Mouse (Mus musculus): ENCODE results near the gene Wdcp.
"Not testable (repeated sequence)": the region's sequence is repeated elsewhere in the genome, so short reads cannot be mapped to it uniquely, and the experiment has no call there.

Wdcp gene

DNA sequence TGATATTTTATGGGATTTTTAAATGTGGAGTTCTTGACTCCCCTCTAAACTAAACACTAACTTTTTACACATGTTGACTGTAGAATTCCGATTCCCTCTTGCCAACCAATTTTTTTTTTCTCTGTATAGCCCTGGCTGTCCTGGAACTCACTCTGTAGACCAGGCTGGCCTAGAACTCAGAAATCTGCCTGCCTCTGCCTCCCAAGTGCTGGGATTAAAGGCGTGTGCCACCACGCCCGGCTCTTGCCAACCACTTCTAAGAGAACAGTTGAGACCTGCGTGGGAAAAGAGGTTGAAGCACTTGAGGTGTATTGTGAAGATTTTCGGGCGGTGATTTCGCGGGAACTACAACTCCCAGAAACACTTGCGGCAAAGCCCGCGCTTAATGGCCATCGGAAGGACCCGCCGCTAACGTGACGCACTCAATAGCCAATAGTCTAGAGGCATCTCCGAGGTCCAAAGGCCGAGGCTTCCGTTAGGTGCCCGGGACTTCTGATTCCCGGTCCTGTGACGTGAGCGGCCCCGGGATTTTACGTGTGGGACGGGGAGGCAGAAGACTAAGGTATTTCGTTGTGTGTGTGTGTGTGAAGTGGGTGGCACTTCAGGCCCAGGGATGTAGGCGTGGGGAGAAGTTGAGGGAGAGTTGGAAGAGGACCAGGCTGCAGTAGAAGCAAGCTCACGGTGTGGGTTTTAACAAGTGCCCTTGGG, at the start of gene Wdcp:
TSS of gene Wdcp (plus strand) at position 414 of the 708 bp plus-strand sequence.
- DNase-seq (ENCODE audit: low spot score) = peak; percentile 89

DNA sequence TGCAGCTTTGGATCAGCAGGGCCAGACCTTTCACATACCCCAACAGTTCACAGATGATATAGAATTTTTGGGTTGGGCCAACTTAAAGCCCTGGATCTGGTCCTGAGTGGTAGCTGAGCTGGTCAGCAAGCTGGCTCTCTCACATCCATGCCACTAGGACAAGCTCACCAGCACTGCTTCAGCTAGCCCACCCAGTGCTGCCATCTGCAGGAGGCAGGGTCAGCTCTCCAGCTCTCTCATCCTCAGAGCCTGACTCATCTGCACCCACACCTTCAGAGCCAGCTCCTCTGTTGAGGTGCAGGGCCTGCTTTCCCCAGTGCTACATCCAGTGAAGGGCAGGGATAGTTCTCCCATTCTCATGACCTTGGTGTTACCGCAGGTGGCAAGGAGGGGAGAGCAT, 49.4 kb upstream of the Wdcp start:
- no peak for DNase-seq (ENCODE audit: low spot score)

DNA sequence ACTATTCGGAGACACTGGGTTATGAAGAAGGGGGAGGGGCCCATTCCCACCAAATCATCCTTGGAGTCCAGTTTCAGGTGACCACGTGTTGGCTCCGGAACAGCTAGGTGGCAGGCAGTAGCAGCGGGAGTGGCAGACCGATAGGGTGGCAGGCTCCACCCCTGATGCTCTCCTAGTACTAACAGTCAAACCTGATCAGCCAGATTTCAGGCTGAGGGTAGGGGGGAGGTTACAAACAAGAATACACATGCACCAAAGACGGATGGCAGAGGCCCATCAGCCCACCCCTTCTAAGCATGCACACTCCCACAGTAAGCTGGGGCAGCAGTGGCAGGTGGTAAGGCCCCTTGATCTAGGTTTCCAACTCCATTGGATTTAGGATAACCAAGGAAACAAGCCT, 45.6 kb upstream of the Wdcp start:
- not testable (repeated sequence) for DNase-seq (ENCODE audit: low spot score)

DNA sequence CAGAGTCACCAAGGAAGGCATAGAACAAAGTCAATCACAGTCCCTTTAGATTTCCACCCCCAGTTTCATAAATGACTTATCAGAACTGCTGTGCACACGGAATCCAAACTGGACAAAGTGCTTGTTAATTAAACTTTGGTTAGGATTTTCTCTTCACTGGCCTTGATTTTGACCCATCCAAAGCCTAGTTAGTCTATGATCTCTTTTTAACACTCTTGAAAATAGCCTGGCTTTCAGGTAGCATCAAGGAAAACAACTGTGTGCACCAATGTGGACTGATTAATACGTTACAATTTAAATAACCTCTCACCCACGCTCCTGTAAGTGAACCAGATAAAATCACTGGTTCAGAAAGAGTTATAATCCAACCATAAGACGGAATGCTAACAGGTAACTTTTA, 32.1 kb upstream of the Wdcp start:
- no peak for DNase-seq (ENCODE audit: low spot score)

DNA sequence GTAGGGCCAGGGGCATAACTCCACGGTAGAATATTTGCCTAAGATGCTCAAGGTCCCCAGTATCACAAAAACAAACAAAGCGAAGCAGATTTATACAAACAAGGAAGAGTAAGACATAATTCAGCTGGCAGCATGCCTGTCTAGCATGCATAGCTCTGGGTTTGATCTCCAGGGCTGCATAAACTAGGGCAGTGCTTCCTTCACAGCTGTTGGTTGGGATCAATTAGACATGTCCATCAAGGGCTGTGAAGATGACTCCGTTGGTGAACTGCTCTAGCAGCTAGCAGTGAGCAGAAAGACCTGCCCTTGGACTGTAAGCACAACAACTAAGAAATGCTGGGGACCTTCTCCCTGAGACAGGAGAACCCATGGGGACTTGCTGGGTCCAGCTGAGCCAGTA, 31.4 kb upstream of the Wdcp start:
- DNase-seq (ENCODE audit: low spot score) = no peak

DNA sequence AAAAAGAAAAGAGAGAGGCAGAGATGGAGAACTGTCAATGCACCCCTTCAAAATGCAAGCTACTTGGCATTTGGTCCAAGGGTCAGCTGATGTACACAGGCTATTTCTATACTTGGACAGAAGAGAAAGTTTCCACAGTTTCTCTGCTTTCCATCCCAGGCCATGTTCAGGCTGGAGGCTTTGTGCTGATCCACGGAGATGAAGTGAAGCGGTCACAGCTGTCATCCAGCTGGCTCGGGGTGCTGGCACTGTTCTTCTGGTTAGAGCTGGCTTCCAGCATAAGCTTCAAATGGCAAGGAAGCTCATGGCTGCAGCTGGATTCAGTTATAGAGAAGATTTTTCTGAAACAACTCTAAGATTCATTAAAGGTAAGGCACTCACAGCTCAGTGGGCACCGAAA, 29.5 kb upstream of the Wdcp start:
- no peak for DNase-seq (ENCODE audit: low spot score)

DNA sequence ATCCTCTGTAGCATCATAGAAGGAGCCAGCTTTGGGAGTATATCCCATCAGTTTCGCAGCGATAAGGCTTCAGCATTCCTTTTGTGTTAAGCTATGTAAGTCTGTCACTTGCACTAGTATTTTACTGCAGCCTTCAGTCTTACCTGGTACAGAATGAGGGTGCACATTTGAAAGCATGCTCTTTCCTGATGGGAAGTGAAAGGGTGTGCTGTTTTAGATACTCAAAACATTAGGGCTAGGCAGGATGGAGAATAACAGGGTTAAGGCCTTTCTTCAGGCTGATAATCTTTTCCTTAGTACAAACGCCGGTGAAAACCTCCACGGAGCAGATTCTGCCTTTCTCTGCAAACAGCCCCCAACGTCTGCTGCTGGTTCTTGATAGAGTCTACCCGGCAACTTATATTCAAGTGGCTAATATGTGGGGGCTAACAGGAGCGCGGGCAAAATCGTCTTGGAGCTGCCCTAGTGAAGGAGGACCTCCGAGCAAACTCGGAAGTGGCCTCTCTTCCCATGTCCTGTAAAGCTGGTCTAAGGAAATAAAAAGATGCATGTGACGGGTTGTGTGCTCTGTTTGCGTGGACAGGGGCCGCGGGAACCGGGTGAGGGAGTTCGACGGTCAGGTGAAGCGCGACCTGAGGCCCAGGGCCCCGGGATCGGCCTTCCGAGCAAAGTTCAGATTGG, 26.3 kb upstream of the Wdcp start:
- DNase-seq (ENCODE audit: low spot score) = no peak

DNA sequence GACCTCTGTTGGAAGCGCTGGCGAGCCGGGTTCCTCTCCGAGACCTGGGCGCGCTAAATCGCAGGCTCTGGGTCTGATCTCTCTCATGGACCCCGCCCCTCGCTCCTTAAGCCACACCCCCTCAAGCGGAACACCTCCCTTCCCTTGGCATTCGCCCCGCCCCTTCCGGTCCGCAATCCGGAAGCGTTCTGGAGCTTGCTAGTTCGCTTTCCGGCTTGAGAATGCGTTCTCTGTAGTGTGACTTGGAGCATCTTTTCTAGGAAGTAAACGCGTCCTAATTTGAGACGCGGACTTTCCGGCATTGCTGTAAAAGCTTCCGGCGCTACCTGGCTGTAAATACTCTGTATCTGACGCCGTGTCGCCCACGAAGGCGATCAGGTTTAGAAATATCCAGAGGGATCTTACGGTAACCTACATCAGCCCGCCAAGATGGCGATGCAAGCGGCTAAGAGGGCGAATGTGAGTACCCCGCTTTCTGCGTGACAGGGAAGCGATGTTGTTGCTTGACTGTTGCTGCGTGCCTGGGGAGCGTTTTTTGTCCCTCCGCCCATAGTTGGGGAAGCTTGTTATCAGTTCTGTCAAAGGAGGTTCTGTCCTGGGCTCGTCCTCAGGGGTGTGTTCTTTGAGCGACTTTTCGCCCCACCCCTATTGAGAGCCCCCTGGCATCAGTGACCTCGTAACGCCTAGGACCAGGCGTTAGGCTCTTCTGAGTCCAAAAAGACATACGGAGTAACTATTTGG, 25.6 kb upstream of the Wdcp start, which contains the start of gene Sf3b6:
TSS of gene Sf3b6 (plus strand) at position 184 of the 741 bp plus-strand sequence.
- peak; percentile 98 for DNase-seq (ENCODE audit: low spot score)

DNA sequence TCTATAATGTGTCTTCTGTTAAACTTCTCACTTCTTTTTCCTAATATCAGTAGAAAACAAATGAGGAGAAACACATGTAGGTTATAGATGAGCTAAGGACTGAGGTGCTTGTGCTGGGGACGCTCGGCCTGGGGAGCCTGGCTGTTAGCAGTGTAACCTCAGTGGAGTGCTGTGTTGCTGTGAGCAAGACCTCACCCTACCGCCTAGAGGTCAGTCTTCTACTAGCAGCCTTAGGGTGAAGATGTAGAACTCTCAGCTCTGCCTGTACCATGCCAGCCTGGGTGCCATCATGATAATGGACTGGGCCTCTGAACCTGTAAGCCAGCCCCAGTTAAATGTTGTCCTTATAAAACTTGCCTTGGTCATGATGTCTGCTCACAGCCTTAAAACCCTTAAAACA, 15.8 kb upstream of the Wdcp start:
- DNase-seq (ENCODE audit: low spot score) = no peak

DNA sequence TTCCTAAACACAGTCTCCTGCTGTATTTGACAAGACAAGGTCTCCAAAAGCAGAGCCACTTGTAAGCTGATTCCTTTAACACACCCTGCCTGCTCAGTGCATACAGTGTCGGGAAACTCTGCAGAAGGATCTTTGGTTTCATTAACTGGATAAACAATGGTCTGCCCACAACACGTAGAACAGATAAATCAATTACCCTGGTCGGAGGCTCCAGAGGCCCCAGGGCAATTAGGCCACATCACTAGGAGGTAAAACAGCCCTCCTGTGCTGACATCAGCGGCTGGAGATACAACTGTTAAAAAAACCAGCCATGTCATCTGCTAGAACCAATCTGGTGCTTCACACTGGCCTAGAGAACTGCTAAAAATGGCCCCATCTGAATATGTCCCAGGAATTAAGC, 6.1 kb upstream of the Wdcp start:
- no peak for DNase-seq (ENCODE audit: low spot score)

DNA sequence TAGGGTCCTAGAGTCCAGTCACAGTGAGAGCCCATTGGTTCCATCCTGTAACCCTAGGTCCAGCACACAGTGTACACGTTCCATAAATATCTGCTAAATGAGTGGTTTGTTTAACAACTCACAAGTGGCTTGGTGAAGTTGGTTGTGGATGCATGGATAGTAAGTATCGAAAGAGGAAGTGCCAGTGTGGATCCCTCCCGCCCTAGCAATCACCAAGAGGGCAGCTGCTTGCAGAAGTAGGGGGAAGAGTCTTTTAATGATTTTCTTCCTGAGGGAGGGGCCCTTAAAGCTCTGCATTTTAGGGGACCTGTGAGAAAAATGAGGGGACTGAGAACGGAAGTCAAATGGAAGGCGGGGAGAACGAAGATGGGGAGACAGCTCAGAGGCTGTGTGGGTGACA, 3.1 kb upstream of the Wdcp start:
- no peak for DNase-seq (ENCODE audit: low spot score)

DNA sequence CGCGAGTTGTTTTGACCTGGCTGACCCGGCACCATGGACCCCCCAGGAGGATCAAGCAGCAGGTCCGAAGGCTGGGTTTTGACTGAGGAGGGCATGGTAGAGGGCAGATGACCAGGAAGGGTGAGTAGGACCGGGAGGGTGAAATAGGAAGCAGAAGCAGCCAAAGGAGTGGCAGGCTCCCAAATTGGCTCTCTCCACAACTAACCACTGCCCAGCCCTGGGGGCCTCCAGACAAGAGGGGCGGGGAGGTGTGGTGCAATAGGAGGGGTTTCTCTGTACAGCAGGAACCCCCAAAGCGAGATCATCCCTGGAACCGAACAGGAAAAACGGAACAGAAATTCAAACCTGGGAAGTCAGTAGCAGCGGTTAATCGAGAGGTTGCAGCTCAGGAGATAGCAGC, 2.4 kb upstream of the Wdcp start:
- no peak for DNase-seq (ENCODE audit: low spot score)

DNA sequence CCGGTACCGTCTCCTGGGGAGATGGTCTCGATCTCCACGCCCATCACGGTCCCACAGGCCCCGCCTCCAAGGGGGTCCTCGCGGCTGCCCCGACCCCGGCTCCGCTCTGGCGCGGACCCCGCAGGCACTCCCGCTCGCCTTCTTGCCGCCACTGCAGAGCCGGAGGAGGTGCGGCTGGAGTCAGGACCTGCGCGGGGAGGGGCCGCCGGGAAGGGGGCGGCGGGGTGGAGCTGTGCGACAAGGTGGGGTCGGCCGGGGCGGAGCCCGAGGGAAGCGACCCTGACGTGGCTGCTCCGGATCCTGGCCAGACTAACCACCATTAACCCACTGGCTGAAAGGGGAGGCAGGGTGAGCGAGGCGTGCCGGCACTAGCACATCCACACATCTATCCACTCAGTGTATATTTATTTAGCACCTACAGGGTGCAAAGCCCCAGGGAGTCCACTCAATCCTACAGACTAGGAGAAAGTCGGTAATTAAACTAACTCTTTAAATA, 1.7 kb upstream of the Wdcp start, which contains the start of gene Fkbp1b:
TSS of gene Fkbp1b (minus strand) at position 200 of the 496 bp plus-strand sequence.
- DNase-seq (ENCODE audit: low spot score) = peak; percentile 86

DNA sequence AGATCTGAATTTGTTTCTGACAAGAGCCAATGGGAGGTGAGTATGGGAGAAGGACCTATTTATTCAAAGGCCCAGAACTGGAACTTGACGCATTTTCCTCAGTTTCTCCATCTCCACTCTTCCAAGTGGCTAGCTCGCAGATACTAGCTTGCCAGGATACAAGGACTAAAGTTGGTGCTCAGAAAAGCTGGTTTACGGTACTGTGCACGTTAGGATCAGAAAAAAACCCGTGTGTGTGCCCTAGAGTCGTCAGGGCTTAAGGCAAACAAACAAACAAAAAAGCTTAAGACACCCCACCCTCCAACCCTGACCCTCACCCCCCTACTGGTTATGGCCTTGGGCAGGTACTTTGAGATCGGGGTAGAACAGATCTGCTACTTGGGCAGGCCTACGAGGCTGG, 647 bp upstream of the Wdcp start:
- DNase-seq (ENCODE audit: low spot score) = no peak

DNA sequence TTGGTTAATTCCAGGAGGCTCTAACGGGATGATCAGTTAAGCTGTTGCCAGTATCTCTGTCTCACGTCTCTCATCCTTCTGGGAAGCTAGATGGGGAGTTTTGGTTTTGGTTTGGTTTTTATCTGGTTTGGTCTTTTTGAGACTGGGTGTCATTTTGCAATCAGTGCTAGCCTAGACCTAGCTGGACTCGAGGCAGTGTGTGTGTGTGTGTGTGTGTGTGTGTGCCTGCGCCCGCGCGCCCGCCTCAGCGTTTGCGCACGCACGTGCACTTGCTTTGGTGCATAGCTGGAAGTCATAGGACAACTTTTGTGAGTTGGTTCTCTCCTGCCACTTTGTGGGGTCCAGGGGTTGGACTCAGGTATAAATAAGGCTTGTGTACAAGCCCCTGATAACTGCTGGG, 638 bp downstream of the Wdcp start:
- DNase-seq (ENCODE audit: low spot score) = peak; percentile 61

DNA sequence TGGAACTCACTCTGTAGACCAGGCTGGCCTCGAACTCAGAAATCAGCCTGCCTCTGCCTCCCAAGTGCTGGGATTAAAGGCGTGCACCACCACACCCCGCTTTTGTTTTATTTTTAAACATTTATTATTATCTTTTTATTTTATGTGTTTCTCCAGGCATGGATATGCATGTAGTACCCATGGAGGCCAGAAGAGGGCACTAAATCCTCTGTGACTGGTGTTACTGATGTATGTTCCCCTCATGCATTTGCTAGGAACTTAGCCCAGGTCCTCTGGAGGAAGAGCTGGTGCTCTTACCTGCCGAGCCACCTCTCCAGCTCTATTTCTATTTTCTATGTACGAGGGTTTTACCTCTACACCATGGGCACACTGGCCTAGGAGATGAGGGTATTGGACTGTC, 13.1 kb downstream of the Wdcp start:
- DNase-seq (ENCODE audit: low spot score) = no peak

DNA sequence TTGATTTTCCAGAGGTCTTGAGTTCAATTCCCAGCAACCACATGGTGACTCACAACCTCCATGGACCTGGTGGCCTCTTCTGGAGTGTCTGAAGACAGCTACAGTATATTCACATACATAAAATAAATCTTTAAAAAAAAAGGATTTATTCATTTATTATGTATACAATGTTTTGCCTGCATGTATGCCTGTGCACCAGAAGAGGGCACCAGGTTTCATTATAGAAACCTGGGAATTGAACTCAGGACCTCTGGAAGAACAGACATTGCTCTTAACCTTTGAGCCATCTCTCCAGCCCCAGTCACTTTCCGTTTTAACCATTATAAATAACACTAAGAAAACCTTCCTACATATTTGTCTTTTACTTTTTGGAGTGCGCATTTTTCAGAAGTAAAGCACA, 13.7 kb downstream of the Wdcp start:
- DNase-seq (ENCODE audit: low spot score) = no peak

DNA sequence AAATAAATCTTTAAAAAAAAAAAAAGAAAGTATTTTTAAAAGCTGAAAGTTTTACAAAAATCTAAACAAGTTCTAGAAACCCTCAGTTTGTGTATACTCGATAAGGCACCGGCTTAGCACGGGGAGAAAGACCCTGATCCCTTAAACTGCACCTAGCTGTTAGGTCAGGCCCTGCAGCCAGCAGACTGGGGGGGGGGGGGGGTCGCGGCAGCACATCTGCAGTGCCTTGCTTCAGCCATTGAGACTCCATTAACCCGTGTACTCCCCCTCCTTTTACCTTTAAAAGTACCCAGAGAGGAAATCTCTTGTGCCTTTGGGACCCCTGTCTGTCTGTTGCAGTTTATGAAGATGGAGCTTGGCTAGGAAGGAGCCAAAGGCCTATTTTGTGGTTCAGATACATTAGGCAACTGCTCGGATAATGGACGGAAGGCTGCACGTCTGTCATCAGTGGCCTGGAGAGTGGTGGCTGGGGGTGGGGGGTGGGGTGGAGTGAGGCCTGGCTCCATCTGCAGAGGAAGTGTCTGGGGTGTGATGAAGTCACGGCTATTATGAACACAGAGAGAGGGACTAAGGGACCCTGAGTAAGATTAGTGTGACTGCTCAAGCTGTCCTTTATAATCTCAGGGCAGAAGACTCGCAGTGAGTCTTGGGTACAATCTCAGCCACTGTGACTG, 16.3 kb downstream of the Wdcp start:
- no peak for DNase-seq (ENCODE audit: low spot score)

DNA sequence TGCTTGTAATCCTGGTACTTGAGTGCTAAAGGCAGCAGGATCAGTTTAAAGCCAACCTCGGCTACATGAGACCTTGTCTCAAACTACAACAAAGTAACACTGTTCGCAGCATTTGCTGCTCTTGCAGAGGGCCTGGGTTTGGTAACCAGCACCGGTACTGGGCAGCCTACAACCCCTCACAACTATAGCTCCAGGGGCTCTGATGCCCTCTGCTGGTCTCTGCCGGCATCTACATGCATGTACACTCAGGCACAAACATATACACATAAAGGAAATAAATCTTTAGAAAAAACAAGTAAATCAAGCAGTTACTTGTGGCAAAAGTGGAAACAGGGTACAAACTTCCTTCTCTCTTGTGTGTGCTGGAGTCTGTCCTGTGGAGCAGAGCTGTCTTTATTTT, 19.6 kb downstream of the Wdcp start:
- no peak for DNase-seq (ENCODE audit: low spot score)

DNA sequence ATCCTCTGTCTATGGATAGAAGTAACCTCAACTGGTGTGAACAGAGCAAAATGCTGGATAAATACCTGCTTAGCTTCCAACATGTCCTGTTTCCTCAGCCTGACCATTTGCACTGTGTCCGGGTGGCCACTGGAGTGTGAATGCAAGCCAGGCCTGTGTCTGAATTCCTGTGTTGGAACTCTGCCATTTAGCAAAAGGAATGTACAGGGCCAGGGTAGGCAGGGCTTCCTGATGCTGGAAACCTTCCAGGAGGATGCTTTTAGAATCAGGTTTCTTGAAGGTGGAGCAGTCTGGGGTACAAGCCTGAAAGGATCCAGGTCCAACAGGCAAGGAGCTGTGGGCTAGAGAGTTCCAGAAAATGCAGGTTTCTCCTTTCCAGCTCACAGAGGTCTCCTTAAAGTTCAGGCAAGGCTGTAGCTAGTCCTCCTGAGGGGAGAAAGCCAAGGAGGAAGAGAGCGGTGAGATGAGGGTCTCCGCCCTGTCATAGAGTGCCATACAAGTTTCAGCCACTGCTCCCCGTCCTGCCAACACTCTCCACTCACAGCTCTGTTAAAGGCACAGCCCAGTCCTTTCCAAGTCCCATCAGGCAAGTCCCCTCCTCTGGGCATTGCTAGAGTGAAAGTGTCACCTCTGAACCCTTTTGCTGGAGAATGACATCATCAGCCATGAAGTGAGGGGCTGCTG, 20.7 kb downstream of the Wdcp start:
- peak; percentile 16 for DNase-seq (ENCODE audit: low spot score)

DNA sequence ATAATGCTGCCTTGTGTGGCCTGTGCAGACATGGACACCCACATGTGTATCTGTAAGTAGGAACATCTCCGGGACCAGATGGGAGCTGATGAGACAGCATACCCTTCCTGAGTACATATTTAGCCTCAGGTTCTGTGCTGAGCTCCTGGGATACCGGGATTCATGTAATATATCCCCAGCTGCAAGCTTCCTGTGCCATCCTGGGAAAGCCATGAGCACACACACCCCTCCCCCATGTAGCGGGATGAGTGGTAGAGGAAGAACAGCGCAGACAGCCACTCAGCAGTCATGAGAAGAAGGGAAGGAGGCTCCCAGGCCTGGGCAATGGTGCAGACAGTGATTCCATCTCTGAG, 21.2 kb downstream of the Wdcp start:
- DNase-seq (ENCODE audit: low spot score) = no peak

DNA sequence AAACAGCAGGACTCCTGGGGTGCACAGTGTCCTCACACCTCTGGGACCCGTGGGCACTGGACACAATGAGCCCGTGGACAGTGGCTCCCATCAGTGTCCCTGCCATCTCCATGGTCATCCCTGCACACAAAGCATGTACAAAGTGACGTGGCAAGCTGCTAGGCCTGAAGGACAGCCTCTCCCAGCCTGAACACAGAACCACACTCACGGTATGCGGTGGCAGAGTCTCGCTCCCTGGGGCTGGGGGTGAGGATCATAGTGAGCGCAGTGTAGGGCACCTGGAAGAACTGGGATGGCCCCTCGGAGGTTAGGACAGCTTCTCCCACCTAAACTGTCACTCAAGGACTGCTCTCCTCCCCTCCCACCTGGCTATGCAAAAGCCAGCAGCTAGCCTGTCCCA, 25.8 kb downstream of the Wdcp start:
- no peak for DNase-seq (ENCODE audit: low spot score)

Measured in yolk sac, embryonic 10.5 days (tissue).